Comparison of ENCODE assay signal across 19 mouse cellular contexts in genomic region chr19:55799411-55799810, GRCm38 (mm10).
"Had no signal": no experiment of that assay in that cellular context is flagged by ENCODE, and none has a peak within 500 bp of the region (broad histone marks: within the 10 kb centered on the region; RNA-seq: fewer than 3 reads in every experiment).

No protein-coding gene starts in this region.

- H3K4me2 ChIP-seq: liver, embryonic 15.5 days; lung, embryonic 15.5 days; midbrain, embryonic 11.5 days; midbrain, embryonic 13.5 days; midbrain, embryonic 15.5 days; neural tube, embryonic 13.5 days; neural tube, embryonic 15.5 days had no signal

- H3K4me3 ChIP-seq: liver, embryonic 15.5 days; lung, embryonic 15.5 days; megakaryocyte, embryonic 14.5 days; midbrain, embryonic 13.5 days; midbrain, embryonic 15.5 days; neural tube, embryonic 13.5 days; neural tube, embryonic 15.5 days had no signal

- H3K36me3 ChIP-seq: liver, embryonic 15.5 days; lung, embryonic 15.5 days; midbrain, embryonic 13.5 days; midbrain, embryonic 15.5 days; neural tube, embryonic 13.5 days; neural tube, embryonic 15.5 days had no signal

- DNase-seq: liver, postnatal 0 days; lung, adult 2 months; lung, postnatal 14 days; lung, postnatal 36 days; retina, postnatal 1 day; right cerebral cortex, adult 18-20 months; right cerebral cortex, postnatal 25 days; right cerebral cortex, postnatal 4 days; spleen, adult 18-20 months; thymus, postnatal 14 days; thymus, postnatal 36 days had no signal

- H3K27me3 ChIP-seq: liver, embryonic 15.5 days; lung, embryonic 15.5 days; midbrain, embryonic 13.5 days; midbrain, embryonic 15.5 days; neural tube, embryonic 13.5 days; neural tube, embryonic 15.5 days had no signal
